Mouse (Mus musculus): ENCODE results near the gene Gbx2.
A peak's percentile ranks its signal among the peaks of the same experiment; 100 is the strongest.

The Gbx2 gene

DNA sequence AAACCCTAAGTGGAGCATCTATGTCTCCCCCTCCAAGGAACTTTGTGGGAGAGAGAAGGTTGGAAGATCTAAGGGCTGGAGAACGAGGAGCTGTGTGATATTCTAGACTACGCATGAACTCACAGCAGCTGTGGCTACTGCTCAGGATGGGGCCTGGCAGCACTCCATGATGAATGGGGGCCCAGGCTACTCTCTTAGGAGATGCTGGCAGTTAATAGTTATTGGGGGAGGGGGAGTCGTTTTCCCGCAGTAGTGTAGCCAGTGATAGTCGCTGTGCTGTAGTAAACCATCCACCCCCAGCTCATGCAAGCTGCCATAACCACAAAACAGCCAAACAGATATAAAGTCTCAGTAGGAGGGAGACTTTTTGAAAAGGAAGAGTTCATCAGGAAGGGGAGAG, 18.6 kb downstream of the Gbx2 start:
- no peak for DNase-seq (ENCODE audit: low read depth, low spot score)

- DNase-seq (ENCODE audit: low read depth, low spot score): no peak
These were observed 21.2 kb downstream of the Gbx2 start for GRCm38 (mm10) chr1:89909796-89910195.

DNA sequence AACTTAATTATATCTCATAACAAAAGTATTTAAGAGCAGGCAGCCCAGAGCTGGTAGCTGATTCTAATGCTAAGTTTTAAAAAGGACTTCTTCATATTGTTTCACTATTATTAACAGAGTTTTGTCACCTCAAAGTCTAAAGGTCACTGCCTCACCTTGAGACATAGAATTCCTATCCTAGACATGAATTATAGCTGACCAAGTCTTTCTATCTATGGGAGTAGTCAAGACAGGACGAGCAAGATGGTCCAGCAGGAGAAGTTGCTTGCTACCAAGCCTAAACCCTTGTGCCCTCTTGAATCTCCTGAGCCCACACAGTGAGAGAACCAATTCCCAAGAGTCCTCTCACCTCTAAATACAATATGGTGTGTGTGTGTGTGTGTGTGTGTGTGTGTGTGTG, 28.3 kb downstream of the Gbx2 start:
- DNase-seq (ENCODE audit: low read depth, low spot score): no peak

DNA sequence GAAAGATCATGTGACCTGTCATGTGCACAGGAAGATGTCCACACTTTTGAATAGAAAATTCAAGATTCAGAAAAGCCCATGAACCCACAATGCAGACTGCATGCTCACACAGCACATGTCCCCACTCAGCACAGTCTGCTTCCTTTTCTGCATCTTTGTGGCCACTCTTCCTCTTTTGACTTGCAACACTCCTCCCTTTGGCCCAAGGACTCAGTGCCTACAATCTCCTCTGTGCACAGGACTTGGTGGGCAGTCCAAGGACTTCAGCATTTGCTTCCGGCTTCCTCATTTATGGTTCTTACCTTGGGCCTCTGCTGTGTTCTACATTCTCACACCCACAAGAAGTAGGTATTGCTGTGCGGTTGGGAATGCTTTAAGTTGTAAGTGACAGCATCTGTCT, 28.7 kb downstream of the Gbx2 start:
- DNase-seq (ENCODE audit: low read depth, low spot score): no peak

DNA sequence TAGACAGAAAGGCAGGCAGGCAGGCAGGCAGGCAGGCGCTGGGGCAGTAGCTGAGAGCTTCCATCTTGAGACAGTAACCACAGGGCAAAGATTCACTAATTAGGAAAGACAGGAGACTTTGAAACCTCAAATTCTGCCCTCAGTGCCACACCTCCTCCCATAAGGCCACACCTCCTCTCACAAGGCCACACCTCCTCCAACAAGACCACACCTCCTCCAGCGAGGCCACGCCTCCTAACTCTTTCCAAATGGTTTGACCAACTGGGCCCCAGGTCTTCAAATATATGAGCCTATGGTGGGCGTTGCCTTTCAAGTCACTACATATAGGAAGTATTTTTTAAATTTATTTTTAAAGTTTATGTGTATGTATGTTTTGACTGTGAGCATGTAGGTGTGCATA, 29.6 kb downstream of the Gbx2 start:
- DNase-seq (ENCODE audit: low read depth, low spot score): no peak

- no peak for DNase-seq (ENCODE audit: low read depth, low spot score)
These were observed 31.1 kb downstream of the Gbx2 start for GRCm38 (mm10) chr1:89899761-89900445.

- DNase-seq (ENCODE audit: low read depth, low spot score): no peak
These were observed 31.9 kb downstream of the Gbx2 start for GRCm38 (mm10) chr1:89899036-89899435.

GRCm38 (mm10) chr1:89895801-89896200, 35.2 kb downstream of the Gbx2 start:
- DNase-seq (ENCODE audit: low read depth, low spot score): no peak

- no peak for DNase-seq (ENCODE audit: low read depth, low spot score)
These were observed 38.7 kb downstream of the Gbx2 start for GRCm38 (mm10) chr1:89892281-89892680.

DNA sequence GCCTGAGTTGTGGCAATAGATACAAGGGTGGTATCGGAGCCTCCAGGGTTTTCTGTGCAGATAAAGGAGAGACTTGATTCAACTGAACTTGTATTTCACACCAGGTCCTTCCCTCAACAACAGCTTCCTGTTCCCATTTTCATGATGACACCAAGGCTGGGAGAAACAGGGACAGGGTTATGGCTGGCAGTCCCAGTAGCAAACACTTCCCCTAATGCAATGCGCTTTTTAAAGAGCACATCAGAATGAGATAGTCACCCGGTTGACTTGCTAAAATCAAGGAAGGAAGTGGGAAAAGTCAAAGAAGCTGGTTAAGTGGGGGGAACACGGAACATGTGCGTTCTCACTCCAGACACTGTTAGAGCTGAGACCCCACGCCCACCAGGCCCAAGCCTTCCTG, 39.6 kb downstream of the Gbx2 start:
- DNase-seq (ENCODE audit: low read depth, low spot score): no peak

- DNase-seq (ENCODE audit: low read depth, low spot score): no peak
These were observed 45.3 kb downstream of the Gbx2 start for GRCm38 (mm10) chr1:89885696-89886095.

DNA sequence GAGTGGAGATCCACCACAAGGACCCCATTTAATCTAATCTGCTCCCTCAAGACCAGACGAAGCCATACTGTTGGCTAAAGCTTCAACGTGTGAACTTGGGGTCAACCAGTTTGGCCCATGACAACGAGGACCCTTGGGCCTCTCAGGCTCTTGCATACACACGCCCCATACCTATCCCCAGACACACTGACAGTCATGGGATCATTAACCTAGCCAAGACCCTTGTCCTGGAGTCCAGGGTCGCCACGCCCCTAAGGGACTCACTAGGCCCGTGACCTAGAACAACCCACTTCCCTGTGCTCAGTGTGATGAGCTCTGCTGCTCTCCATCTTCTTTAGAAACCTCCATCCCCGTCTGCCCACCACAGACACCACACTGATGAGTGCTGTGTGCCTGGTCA, 46.6 kb downstream of the Gbx2 start:
- no peak for DNase-seq (ENCODE audit: low read depth, low spot score)

- no peak for DNase-seq (ENCODE audit: low read depth, low spot score)
These were observed 50.1 kb downstream of the Gbx2 start for GRCm38 (mm10) chr1:89880834-89881233.

GRCm38 (mm10) chr1:89880193-89880592, 50.8 kb downstream of the Gbx2 start:
- no peak for DNase-seq (ENCODE audit: low read depth, low spot score)

DNA sequence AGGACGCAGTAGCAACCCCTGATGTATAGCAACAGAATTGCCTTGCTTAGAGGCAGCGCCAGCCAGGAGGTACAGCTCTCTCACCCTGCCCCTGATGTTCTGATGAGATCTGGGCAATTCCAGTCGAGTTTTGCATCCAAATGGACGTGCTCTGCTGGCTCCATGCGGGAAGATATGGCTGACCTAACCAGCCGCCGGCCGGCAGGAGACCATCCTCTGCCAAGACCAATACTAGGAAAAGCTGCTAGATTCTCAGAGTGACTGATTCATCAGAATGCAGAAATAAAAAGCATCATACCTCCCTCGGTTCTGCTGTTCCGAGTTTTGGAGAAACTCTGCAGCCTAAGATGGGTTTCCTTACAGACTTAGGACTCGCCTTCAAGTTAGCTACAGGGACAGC, 52.5 kb downstream of the Gbx2 start:
- peak; percentile 29 for DNase-seq (ENCODE audit: low read depth, low spot score)

Data from telencephalon, adult 2 months (tissue).